11 mouse cellular contexts compared by ENCODE assay signal in genomic region chr16:95455896-95456295, GRCm38 (mm10).
DNase-seq lines count a peak whose midpoint lies in the region; ATAC-seq lines count a peak whose summit lies in the region.
"Had no signal": no experiment of that assay in that cellular context is flagged by ENCODE, and none has a peak within 500 bp of the region (broad histone marks: within the 10 kb centered on the region; RNA-seq: fewer than 3 reads in every experiment).

No protein-coding gene starts in this region.

- no peaks in the 10 kb centered on the region for H3K27me3 ChIP-seq in heart, embryonic 13.5 days (replicated peaks)
- no peaks in the 10 kb centered on the region for H3K27me3 ChIP-seq in lung, embryonic 16.5 days (ENCODE audit: control insufficient read depth, insufficient read depth, low read depth, low read length)
- peaks cover 28% of the 10 kb centered on the region for H3K27me3 ChIP-seq in liver, embryonic 13.5 days
- H3K27me3 ChIP-seq: CH12.LX had no signal

- intact Hi-C loops in heart, postnatal 36 days (cut with DNase I), result no loop called here

- 76% methylated on average over 8 of the region's 8 CpGs for WGBS in heart, embryonic 13.5 days
- 75% methylated on average over 8 of the region's 8 CpGs for WGBS in lung, embryonic 16.5 days
- WGBS in liver, embryonic 13.5 days (ENCODE audit: insufficient replicate concordance), result 30% methylated on average over 8 of the region's 8 CpGs

- H3K9me3 ChIP-seq in heart, embryonic 13.5 days, result no peaks in the 10 kb centered on the region
- H3K9me3 ChIP-seq in lung, embryonic 16.5 days (ENCODE audit: control insufficient read depth, low read length), result no peaks in the 10 kb centered on the region
- H3K9me3 ChIP-seq in liver, embryonic 13.5 days (replicated peaks), result no peaks in the 10 kb centered on the region

- ATAC-seq in heart, embryonic 13.5 days (ENCODE audit: extremely low read depth, insufficient number of reproducible peaks, low FRiP score, low TSS enrichment), result no peak
- no peak for ATAC-seq in lung, embryonic 16.5 days (ENCODE audit: low read depth)
- ATAC-seq in common myeloid progenitor, adult 5-6 weeks (replicated peaks; ENCODE audit: low read depth, poor library complexity, severe bottlenecking), result 0 out of 2 replicates have a peak, but pooled peaks have one; percentile 5
- no peak for ATAC-seq in liver, embryonic 13.5 days (ENCODE audit: low read depth)
- ATAC-seq: forebrain, postnatal 0 days had no signal

- H3K36me3 ChIP-seq in heart, embryonic 13.5 days, result no peaks in the 10 kb centered on the region
- no peaks in the 10 kb centered on the region for H3K36me3 ChIP-seq in lung, embryonic 16.5 days (ENCODE audit: control insufficient read depth, insufficient read depth, low read length)
- no peaks in the 10 kb centered on the region for H3K36me3 ChIP-seq in liver, embryonic 13.5 days

- peak overlapping the region; percentile 61 for H3K4me2 ChIP-seq in heart, embryonic 13.5 days
- peak overlapping the region; percentile 36 for H3K4me2 ChIP-seq in lung, embryonic 16.5 days (ENCODE audit: low read depth, low read length)
- H3K4me2 ChIP-seq in liver, embryonic 13.5 days, result peak overlapping the region; percentile 34; the same call in 1 of the 2 replicates

- H3K4me3 ChIP-seq in heart, embryonic 13.5 days, result peak overlapping the region; percentile 48
- H3K4me3 ChIP-seq in lung, embryonic 16.5 days (ENCODE audit: low read length), result peak overlapping the region; percentile 44
- H3K4me3 ChIP-seq in liver, embryonic 13.5 days (replicated peaks), result peak overlapping the region; percentile 31

- H3K9ac ChIP-seq in heart, embryonic 13.5 days, result peak overlapping the region; percentile 78
- H3K9ac ChIP-seq in lung, embryonic 16.5 days (ENCODE audit: low read length), result peak overlapping the region; percentile 56
- no peak overlapping the region for H3K9ac ChIP-seq in liver, embryonic 13.5 days
- H3K9ac ChIP-seq: forebrain, postnatal 0 days had no signal

- H3K27ac ChIP-seq in heart, embryonic 13.5 days (replicated peaks), result 0 out of 2 replicates have a peak overlapping the region, but pooled peaks have one; percentile 12
- no peak overlapping the region; the same call in 1 of the 2 replicates for H3K27ac ChIP-seq in lung, embryonic 16.5 days (ENCODE audit: low read length)
- H3K27ac ChIP-seq in liver, embryonic 13.5 days, result no peak overlapping the region; the same call in 1 of the 2 replicates

- DNase-seq in heart, postnatal 36 days, result no peak
- DNase-seq in lung, postnatal 10 days, result no peak
- no peak for DNase-seq in liver, embryonic 13.5 days
- no peak for DNase-seq in retina, embryonic 14.5 days (ENCODE audit: low spot score)
- DNase-seq in urinary bladder, postnatal 36 days (ENCODE audit: low spot score in 2 of 2), result no peak
- DNase-seq: forebrain, postnatal 0 days; lung, adult 18-20 months had no signal

- peaks cover 11% of the 10 kb centered on the region for H3K4me1 ChIP-seq in heart, embryonic 13.5 days
- no peaks in the 10 kb centered on the region for H3K4me1 ChIP-seq in lung, embryonic 16.5 days (replicated peaks; ENCODE audit: control insufficient read depth, insufficient read depth, low read length)
- H3K4me1 ChIP-seq in liver, embryonic 13.5 days (replicated peaks), result peaks cover 8% of the 10 kb centered on the region; the same call in 1 of the 2 replicates
